Mouse (Mus musculus) neural tube, embryonic 11.5 days (tissue): ENCODE measurements around the gene Rab40c. TPM values are rescaled to one million over a fixed set of nuclear protein-coding genes. Genes with fewer than 3 reads are reported as not detected.
"Not testable (repeated sequence)": the region's sequence is repeated elsewhere in the genome, so short reads cannot be mapped to it uniquely, and the experiment has no call there.

ENCODE experiments used
- ATAC-seq: fragments of 200-750 bp; cut with Nextera tagmentation; 2 replicates; pipeline ENCODE4 v1.8.0; 2017; ENCODE audit warnings: moderate number of reproducible peaks, mild to moderate bottlenecking, moderate TSS enrichment, moderate library complexity; ENCODE audit not compliant: insufficient read depth, low FRiP score, low TSS enrichment
- DNase-seq: peaks from one replicate; pipeline ENCODE4 v3.0.0-alpha.2; 2015; ENCODE audit warnings: low spot score
- H3K27ac ChIP-seq: fragments of 300-500 bp; sonication (generic); 2 replicates; pipeline ENCODE4 v1.5.1; 2014; ENCODE audit warnings: low read depth, mild to moderate bottlenecking, low read length
- H3K27me3 ChIP-seq: fragments of 300-500 bp; sonication (generic); 2 replicates; pipeline ENCODE4 v1.6.1; 2014; ENCODE audit warnings: mild to moderate bottlenecking, low read length, mixed read lengths; ENCODE audit not compliant: control insufficient read depth, insufficient read depth
- H3K36me3 ChIP-seq: fragments of 300-500 bp; sonication (generic); 2 replicates; pipeline ENCODE4 v1.6.1; 2014; ENCODE audit warnings: mild to moderate bottlenecking, low read length, moderate library complexity, mixed read lengths; ENCODE audit not compliant: control insufficient read depth, insufficient read depth
- H3K4me1 ChIP-seq: fragments of 300-500 bp; sonication (generic); 2 replicates; pipeline ENCODE4 v1.6.1; 2014; ENCODE audit warnings: low read length, mixed read lengths; ENCODE audit not compliant: control insufficient read depth, insufficient read depth
- H3K4me2 ChIP-seq: fragments of 300-500 bp; sonication (generic); 2 replicates; pipeline ENCODE4 v1.6.1; 2014; ENCODE audit warnings: low read depth, mild to moderate bottlenecking, moderate library complexity
- H3K4me3 ChIP-seq: fragments of 300-500 bp; sonication (generic); 2 replicates; pipeline ENCODE4 v1.5.1; 2014; ENCODE audit warnings: low read depth, low read length
- H3K9ac ChIP-seq: fragments of 300-500 bp; sonication (generic); 2 replicates; pipeline ENCODE4 v1.6.1; 2014; ENCODE audit warnings: mild to moderate bottlenecking, low read length
- H3K9me3 ChIP-seq: fragments of 300-500 bp; sonication (generic); 2 replicates; pipeline ENCODE4 v1.6.1; 2016; ENCODE audit warnings: low read length; ENCODE audit not compliant: control insufficient read depth
- WGBS: fragments of 180-500 bp; shearing (Covaris S2); extraction: QIAGEN DNeasy Blood & Tissue Kit; methylation state at CpG from one replicate; pipeline ENCODE4 v1.1.7; 2014; 5-methylcytosine and 5-hydroxymethylcytosine counted together
- polyA plus RNA-seq: library from polyadenylated mRNA; unstranded; fragments of >200 nt; fragmentation: Nextera tagmentation; extraction: Ambion mirVana; gene quantifications from 2 replicates; pipeline ENCODE4 v1.2.1, GENCODE M21; 2014

Rab40c gene
- polyA plus RNA-seq, 1 experiment from 2014 or later, result 25.9 TPM

GRCm38 (mm10) chr17:25876347-25876915 lies 43.1 kb downstream of the Rab40c start:
- DNase-seq, result no peak

GRCm38 (mm10) chr17:25875171-25876136 lies 44.1 kb downstream of the Rab40c start:
- peak; percentile 92 for DNase-seq
- Histone ChIP-seq H3K4me1 (peaks cover 17% of the 10 kb centered on the region), H3K4me3 (peak overlapping the region; percentile 72), H3K9ac (peak overlapping the region; percentile 86), H3K27ac (peak overlapping the region; percentile 85), H3K4me2 (peak overlapping the region; percentile 97), H3K27me3 (no peaks in the 10 kb centered on the region), H3K9me3 (no peaks in the 10 kb centered on the region), H3K36me3 (peaks cover 7% of the 10 kb centered on the region; the same call in 1 of the 2 replicates)
- peak; percentile 84 for ATAC-seq
- WGBS, result 1% methylated on average over 59 of the region's 59 CpGs

More at GRCm38 (mm10) chr17:25876347-25876915, 43.1 kb downstream of the Rab40c start:
- H3K9me3 ChIP-seq, result no peaks in the 10 kb centered on the region
- peak overlapping the region; percentile 97 for H3K4me2 ChIP-seq
- peaks cover 7% of the 10 kb centered on the region; the same call in 1 of the 2 replicates for H3K36me3 ChIP-seq
- H3K27ac ChIP-seq, result no peak overlapping the region; the same call in 1 of the 2 replicates
- H3K27me3 ChIP-seq, result no peaks in the 10 kb centered on the region
- H3K9ac ChIP-seq, result peak overlapping the region; percentile 86
- 55% methylated on average over 10 of the region's 10 CpGs for WGBS
- no peak for ATAC-seq
- H3K4me1 ChIP-seq, result peaks cover 26% of the 10 kb centered on the region
- peak overlapping the region; percentile 72 for H3K4me3 ChIP-seq

- H3K9ac ChIP-seq, result peak within 1 kb of the TSS; percentile 86
- H3K27ac ChIP-seq, result peak within 1 kb of the TSS; percentile 85
- H3K36me3 ChIP-seq, result peaks cover 7% of the 10 kb centered on the region; the same call in 1 of the 2 replicates
- peaks cover 13% of the 10 kb centered on the region for H3K4me1 ChIP-seq
- peak; percentile 93 for DNase-seq
- under 1% methylated on average over 25 of the region's 25 CpGs for WGBS
- peak; percentile 58 for ATAC-seq
- no peaks in the 10 kb centered on the region for H3K27me3 ChIP-seq
- peak within 1 kb of the TSS; percentile 72 for H3K4me3 ChIP-seq
- H3K4me2 ChIP-seq, result peak within 1 kb of the TSS; percentile 97
- no peaks in the 10 kb centered on the region for H3K9me3 ChIP-seq
Measured at GRCm38 (mm10) chr17:25874721-25875170, 44.8 kb downstream of the Rab40c start, which contains the start of gene Mettl26. TSS of gene Mettl26 (plus strand) at chr17:25875074.

GRCm38 (mm10) chr17:25874148-25874720 lies 45.3 kb downstream of the Rab40c start:
- ATAC-seq, result no peak
- WGBS, result 8% methylated on average over 14 of the region's 14 CpGs

GRCm38 (mm10) chr17:25873405-25874147 lies 46.0 kb downstream of the Rab40c start:
- Histone ChIP-seq H3K9me3 (no peaks in the 10 kb centered on the region), H3K27me3 (no peaks in the 10 kb centered on the region), H3K36me3 (peaks cover 2% of the 10 kb centered on the region; the same call in 1 of the 2 replicates), H3K27ac (no peak overlapping the region), H3K4me2 (peak overlapping the region; percentile 97), H3K4me3 (no peak overlapping the region; the same call in 1 of the 2 replicates), H3K4me1 (peaks cover 16% of the 10 kb centered on the region), H3K9ac (no peak overlapping the region)
- DNase-seq, result no peak
- no peak for ATAC-seq
- 78% methylated on average over 10 of the region's 11 CpGs for WGBS

More at GRCm38 (mm10) chr17:25874148-25874720, 45.3 kb downstream of the Rab40c start:
- peak overlapping the region; percentile 97 for H3K4me2 ChIP-seq
- peaks cover 7% of the 10 kb centered on the region; the same call in 1 of the 2 replicates for H3K36me3 ChIP-seq
- no peaks in the 10 kb centered on the region for H3K9me3 ChIP-seq
- no peaks in the 10 kb centered on the region for H3K27me3 ChIP-seq
- peak overlapping the region; percentile 72 for H3K4me3 ChIP-seq
- DNase-seq, result no peak
- peak overlapping the region; percentile 57 for H3K9ac ChIP-seq
- H3K27ac ChIP-seq, result peak overlapping the region; percentile 11; the same call in 1 of the 2 replicates
- peaks cover 13% of the 10 kb centered on the region for H3K4me1 ChIP-seq

- Histone ChIP-seq H3K9me3 (no peaks in the 10 kb centered on the region), H3K27ac (no peak overlapping the region), H3K9ac (no peak overlapping the region), H3K27me3 (no peaks in the 10 kb centered on the region), H3K4me2 (no peak overlapping the region), H3K36me3 (no peaks in the 10 kb centered on the region), H3K4me3 (no peak overlapping the region), H3K4me1 (peaks cover 20% of the 10 kb centered on the region)
- ATAC-seq (no peak), DNase-seq (no peak)
- 88% methylated on average over 3 of the region's 3 CpGs for whole genome bisulfite sequencing
Measured at GRCm38 (mm10) chr17:25872676-25873075, 46.9 kb downstream of the Rab40c start.

GRCm38 (mm10) chr17:25871566-25871965 lies 48.0 kb downstream of the Rab40c start:
- not testable (repeated sequence) for H3K27ac ChIP-seq, H3K9ac ChIP-seq, ATAC-seq, H3K27me3 ChIP-seq, H3K36me3 ChIP-seq, DNase-seq, H3K9me3 ChIP-seq, H3K4me3 ChIP-seq, H3K4me2 ChIP-seq
- peaks cover 22% of the 10 kb centered on the region for H3K4me1 ChIP-seq

GRCm38 (mm10) chr17:25869954-25870353 lies 49.6 kb downstream of the Rab40c start:
- no peak overlapping the region for H3K9ac ChIP-seq
- no peaks in the 10 kb centered on the region for H3K27me3 ChIP-seq
- ATAC-seq, result no peak
- DNase-seq, result no peak
- no peak overlapping the region for H3K27ac ChIP-seq
- no peaks in the 10 kb centered on the region for H3K9me3 ChIP-seq
- 83% methylated on average over 2 of the region's 2 CpGs for WGBS
- H3K36me3 ChIP-seq, result no peaks in the 10 kb centered on the region
- no peak overlapping the region for H3K4me3 ChIP-seq
- peaks cover 13% of the 10 kb centered on the region for H3K4me1 ChIP-seq
- no peak overlapping the region for H3K4me2 ChIP-seq
